Mouse (Mus musculus): ENCODE data around the gene Pcdh15. TPM values are rescaled to one million over a fixed set of nuclear protein-coding genes. Genes with fewer than 3 reads are reported as not detected.
A peak's percentile ranks its signal among the peaks of the same experiment; 100 is the strongest.

Pcdh15 gene
- polyA plus RNA-seq, 1 experiment from 2014 or later, result 1.0 TPM

GRCm38 (mm10) chr10:73103383-73103994 is 4.3 kb downstream of the Pcdh15 start:
- Histone ChIP-seq H3K36me3 (replicated peaks; ENCODE audit: control insufficient read depth, insufficient read depth, low read depth, low read length) (no peaks in the 10 kb centered on the region), H3K9ac (replicated peaks; ENCODE audit: low read length) (no peak overlapping the region), H3K27me3 (ENCODE audit: control insufficient read depth, insufficient read depth, low read length) (peaks cover 15% of the 10 kb centered on the region), H3K9me3 (replicated peaks; ENCODE audit: control insufficient read depth, low read length) (no peaks in the 10 kb centered on the region), H3K4me3 (ENCODE audit: low read depth, low read length) (no peak overlapping the region), H3K4me1 (ENCODE audit: control insufficient read depth, insufficient read depth, low read length) (no peaks in the 10 kb centered on the region), H3K4me2 (ENCODE audit: low read depth, low read length) (no peak overlapping the region), H3K27ac (replicated peaks; ENCODE audit: low read depth, low read length) (no peak overlapping the region)
- DNase-seq (ENCODE audit: low spot score), result peak; percentile 15
- WGBS, result 76% methylated on average over 13 of the region's 13 CpGs
- ATAC-seq (replicated peaks; ENCODE audit: insufficient number of reproducible peaks, low FRiP score, low TSS enrichment, low read depth), result no peak

- Histone ChIP-seq H3K27ac (replicated peaks; ENCODE audit: low read depth, low read length) (no peak overlapping the region), H3K4me3 (ENCODE audit: low read depth, low read length) (no peak overlapping the region), H3K9ac (replicated peaks; ENCODE audit: low read length) (no peak overlapping the region), H3K4me1 (ENCODE audit: control insufficient read depth, insufficient read depth, low read length) (no peaks in the 10 kb centered on the region), H3K4me2 (ENCODE audit: low read depth, low read length) (no peak overlapping the region), H3K27me3 (ENCODE audit: control insufficient read depth, insufficient read depth, low read length) (no peaks in the 10 kb centered on the region), H3K36me3 (replicated peaks; ENCODE audit: control insufficient read depth, insufficient read depth, low read depth, low read length) (no peaks in the 10 kb centered on the region), H3K9me3 (replicated peaks; ENCODE audit: control insufficient read depth, low read length) (no peaks in the 10 kb centered on the region)
- 46% methylated on average over 2 of the region's 2 CpGs for WGBS
- peak; percentile 55 for DNase-seq (ENCODE audit: low spot score)
- no peak for ATAC-seq (replicated peaks; ENCODE audit: insufficient number of reproducible peaks, low FRiP score, low TSS enrichment, low read depth)
Observed at GRCm38 (mm10) chr10:73105893-73106292, 6.8 kb downstream of the Pcdh15 start.

GRCm38 (mm10) chr10:73137985-73138384 is 38.8 kb downstream of the Pcdh15 start:
- Histone ChIP-seq H3K27me3 (ENCODE audit: control insufficient read depth, insufficient read depth, low read length) (no peaks in the 10 kb centered on the region), H3K9ac (replicated peaks; ENCODE audit: low read length) (no peak overlapping the region), H3K27ac (replicated peaks; ENCODE audit: low read depth, low read length) (no peak overlapping the region), H3K36me3 (replicated peaks; ENCODE audit: control insufficient read depth, insufficient read depth, low read depth, low read length) (no peaks in the 10 kb centered on the region), H3K4me2 (ENCODE audit: low read depth, low read length) (no peak overlapping the region), H3K4me1 (ENCODE audit: control insufficient read depth, insufficient read depth, low read length) (no peaks in the 10 kb centered on the region), H3K9me3 (replicated peaks; ENCODE audit: control insufficient read depth, low read length) (no peaks in the 10 kb centered on the region), H3K4me3 (ENCODE audit: low read depth, low read length) (no peak overlapping the region)
- DNase-seq (ENCODE audit: low spot score) (no peak), ATAC-seq (replicated peaks; ENCODE audit: insufficient number of reproducible peaks, low FRiP score, low TSS enrichment, low read depth) (no peak)
- WGBS, result 75% methylated on average over 3 of the region's 3 CpGs

GRCm38 (mm10) chr10:73147543-73147942 is 48.4 kb downstream of the Pcdh15 start:
- no peak for DNase-seq (ENCODE audit: low spot score)

GRCm38 (mm10) chr10:73147978-73148377 is 48.8 kb downstream of the Pcdh15 start:
- Histone ChIP-seq H3K27me3 (ENCODE audit: control insufficient read depth, insufficient read depth, low read length) (no peaks in the 10 kb centered on the region), H3K9me3 (replicated peaks; ENCODE audit: control insufficient read depth, low read length) (no peaks in the 10 kb centered on the region), H3K27ac (replicated peaks; ENCODE audit: low read depth, low read length) (no peak overlapping the region), H3K36me3 (replicated peaks; ENCODE audit: control insufficient read depth, insufficient read depth, low read depth, low read length) (no peaks in the 10 kb centered on the region), H3K4me3 (ENCODE audit: low read depth, low read length) (no peak overlapping the region), H3K4me1 (ENCODE audit: control insufficient read depth, insufficient read depth, low read length) (no peaks in the 10 kb centered on the region), H3K4me2 (ENCODE audit: low read depth, low read length) (no peak overlapping the region), H3K9ac (replicated peaks; ENCODE audit: low read length) (no peak overlapping the region)
- WGBS, result 79% methylated on average over 4 of the region's 4 CpGs
- DNase-seq (ENCODE audit: low spot score), result no peak
- ATAC-seq (replicated peaks; ENCODE audit: insufficient number of reproducible peaks, low FRiP score, low TSS enrichment, low read depth), result no peak

More at GRCm38 (mm10) chr10:73147543-73147942, 48.4 kb downstream of the Pcdh15 start:
- Histone ChIP-seq H3K27ac (replicated peaks; ENCODE audit: low read depth, low read length) (no peak overlapping the region), H3K27me3 (ENCODE audit: control insufficient read depth, insufficient read depth, low read length) (no peaks in the 10 kb centered on the region), H3K4me3 (ENCODE audit: low read depth, low read length) (no peak overlapping the region), H3K4me1 (ENCODE audit: control insufficient read depth, insufficient read depth, low read length) (no peaks in the 10 kb centered on the region), H3K36me3 (replicated peaks; ENCODE audit: control insufficient read depth, insufficient read depth, low read depth, low read length) (no peaks in the 10 kb centered on the region), H3K9ac (replicated peaks; ENCODE audit: low read length) (no peak overlapping the region), H3K4me2 (ENCODE audit: low read depth, low read length) (no peak overlapping the region), H3K9me3 (replicated peaks; ENCODE audit: control insufficient read depth, low read length) (no peaks in the 10 kb centered on the region)
- ATAC-seq (replicated peaks; ENCODE audit: insufficient number of reproducible peaks, low FRiP score, low TSS enrichment, low read depth), result no peak

GRCm38 (mm10) chr10:73154544-73154943 is 55.4 kb downstream of the Pcdh15 start:
- H3K9ac ChIP-seq (replicated peaks; ENCODE audit: low read length), result no peak overlapping the region
- no peak overlapping the region for H3K27ac ChIP-seq (replicated peaks; ENCODE audit: low read depth, low read length)
- H3K27me3 ChIP-seq (ENCODE audit: control insufficient read depth, insufficient read depth, low read length), result no peaks in the 10 kb centered on the region
- H3K9me3 ChIP-seq (replicated peaks; ENCODE audit: control insufficient read depth, low read length), result no peaks in the 10 kb centered on the region
- DNase-seq (ENCODE audit: low spot score) (no peak), ATAC-seq (replicated peaks; ENCODE audit: insufficient number of reproducible peaks, low FRiP score, low TSS enrichment, low read depth) (no peak)
- no peak overlapping the region for H3K4me3 ChIP-seq (ENCODE audit: low read depth, low read length)
- no peaks in the 10 kb centered on the region for H3K36me3 ChIP-seq (replicated peaks; ENCODE audit: control insufficient read depth, insufficient read depth, low read depth, low read length)
- H3K4me1 ChIP-seq (ENCODE audit: control insufficient read depth, insufficient read depth, low read length), result no peaks in the 10 kb centered on the region
- H3K4me2 ChIP-seq (ENCODE audit: low read depth, low read length), result no peak overlapping the region
- 82% methylated on average over 5 of the region's 5 CpGs for WGBS

- H3K9me3 ChIP-seq (replicated peaks; ENCODE audit: control insufficient read depth, low read length), result no peaks in the 10 kb centered on the region
- H3K27ac ChIP-seq (replicated peaks; ENCODE audit: low read depth, low read length), result no peak overlapping the region
- no peak overlapping the region for H3K9ac ChIP-seq (replicated peaks; ENCODE audit: low read length)
- no peak overlapping the region for H3K4me2 ChIP-seq (ENCODE audit: low read depth, low read length)
- 75% methylated on average over 1 of the region's 1 CpGs for WGBS
- H3K4me3 ChIP-seq (ENCODE audit: low read depth, low read length), result no peak overlapping the region
- no peaks in the 10 kb centered on the region for H3K27me3 ChIP-seq (ENCODE audit: control insufficient read depth, insufficient read depth, low read length)
- H3K4me1 ChIP-seq (ENCODE audit: control insufficient read depth, insufficient read depth, low read length), result no peaks in the 10 kb centered on the region
- no peaks in the 10 kb centered on the region for H3K36me3 ChIP-seq (replicated peaks; ENCODE audit: control insufficient read depth, insufficient read depth, low read depth, low read length)
- no peak for DNase-seq (ENCODE audit: low spot score)
- ATAC-seq (replicated peaks; ENCODE audit: insufficient number of reproducible peaks, low FRiP score, low TSS enrichment, low read depth), result no peak
Observed at GRCm38 (mm10) chr10:73161757-73162156, 62.6 kb downstream of the Pcdh15 start.

GRCm38 (mm10) chr10:73216001-73216400 is 116.9 kb downstream of the Pcdh15 start:
- DNase-seq (ENCODE audit: low spot score), result no peak
- no peak overlapping the region for H3K27ac ChIP-seq (replicated peaks; ENCODE audit: low read depth, low read length)
- H3K4me2 ChIP-seq (ENCODE audit: low read depth, low read length), result no peak overlapping the region
- H3K9ac ChIP-seq (replicated peaks; ENCODE audit: low read length), result no peak overlapping the region
- H3K4me3 ChIP-seq (ENCODE audit: low read depth, low read length), result no peak overlapping the region
- H3K36me3 ChIP-seq (replicated peaks; ENCODE audit: control insufficient read depth, insufficient read depth, low read depth, low read length), result no peaks in the 10 kb centered on the region
- no peaks in the 10 kb centered on the region for H3K27me3 ChIP-seq (ENCODE audit: control insufficient read depth, insufficient read depth, low read length)
- no peaks in the 10 kb centered on the region for H3K9me3 ChIP-seq (replicated peaks; ENCODE audit: control insufficient read depth, low read length)
- no peaks in the 10 kb centered on the region for H3K4me1 ChIP-seq (ENCODE audit: control insufficient read depth, insufficient read depth, low read length)
- ATAC-seq (replicated peaks; ENCODE audit: insufficient number of reproducible peaks, low FRiP score, low TSS enrichment, low read depth), result no peak
- 68% methylated on average over 2 of the region's 2 CpGs for WGBS
